Mouse (Mus musculus): ENCODE data around the gene Runx2. TPM values are rescaled to one million over a fixed set of nuclear protein-coding genes. Genes with fewer than 3 reads are reported as not detected.

The Runx2 gene
- polyA plus RNA-seq, 1 experiment from 2014 or later = 31.9 TPM

DNA sequence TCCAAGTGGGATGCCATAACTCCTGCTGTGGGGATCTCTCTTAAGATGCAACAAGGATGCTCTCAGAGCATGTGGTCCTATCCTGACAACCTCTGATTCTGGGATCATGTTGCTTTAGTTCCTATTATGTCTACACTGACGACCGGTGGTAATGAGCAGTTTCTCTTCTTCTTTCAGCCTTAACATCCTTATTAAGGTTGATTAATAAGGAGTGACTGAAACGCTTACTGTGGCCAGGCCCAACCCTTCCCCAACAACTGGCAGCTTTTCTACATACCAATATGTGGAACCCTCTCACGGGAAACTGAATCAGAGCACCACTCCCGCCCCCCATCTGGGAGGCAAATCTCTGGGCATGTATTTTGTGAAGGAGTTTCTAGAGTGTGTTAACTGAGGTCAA, 243.7 kb downstream of the Runx2 start:
- Histone ChIP-seq H3K4me2 (replicated peaks) (no peak overlapping the region), H3K9me3 (no peaks in the 10 kb centered on the region), H3K36me3 (no peaks in the 10 kb centered on the region), H3K27ac (no peak overlapping the region), H3K4me1 (peaks cover 6% of the 10 kb centered on the region; the same call in 1 of the 2 replicates), H3K27me3 (no peaks in the 10 kb centered on the region), H3K4me3 (no peak overlapping the region), H3K9ac (no peak overlapping the region)
- 86% methylated on average over 5 of the region's 5 CpGs for WGBS
- ATAC-seq (ENCODE audit: insufficient number of reproducible peaks, insufficient read depth, low FRiP score, low TSS enrichment) = no peak

DNA sequence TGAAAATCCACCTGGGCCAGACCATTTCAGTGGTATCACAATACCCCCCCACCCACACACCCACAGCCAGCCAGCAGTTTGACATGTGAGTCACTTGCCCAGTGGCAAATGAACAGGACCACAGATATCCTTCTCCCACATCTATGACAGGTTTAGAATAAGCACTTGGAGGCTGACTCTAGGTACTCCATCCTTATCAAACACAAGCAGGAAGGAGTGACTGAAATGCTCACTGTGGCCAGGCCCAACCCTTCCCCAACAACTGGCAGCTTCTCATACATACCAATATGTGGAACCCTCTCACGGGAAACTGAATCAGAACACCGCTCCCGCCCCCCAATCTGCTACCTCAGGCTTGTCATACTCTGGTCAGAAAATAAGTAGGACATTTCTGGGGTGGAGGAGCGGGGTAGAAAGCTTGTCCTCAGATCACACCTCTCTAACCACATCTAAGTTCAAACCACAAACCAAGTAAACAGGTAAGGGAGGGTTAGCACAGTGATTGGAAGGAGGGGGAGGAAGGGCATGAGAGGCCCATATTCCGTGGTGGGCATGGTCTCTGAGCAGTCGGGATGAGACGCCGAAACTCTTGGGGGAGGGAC, 245.5 kb downstream of the Runx2 start:
- 91% methylated on average over 8 of the region's 8 CpGs for WGBS
- no peak overlapping the region for H3K4me3 ChIP-seq
- no peak for ATAC-seq (ENCODE audit: insufficient number of reproducible peaks, insufficient read depth, low FRiP score, low TSS enrichment)
- H3K4me1 ChIP-seq = peaks cover 14% of the 10 kb centered on the region; the same call in 1 of the 2 replicates
- H3K9ac ChIP-seq = no peak overlapping the region
- no peaks in the 10 kb centered on the region for H3K36me3 ChIP-seq
- no peak overlapping the region for H3K27ac ChIP-seq
- H3K4me2 ChIP-seq (replicated peaks) = no peak overlapping the region
- no peaks in the 10 kb centered on the region for H3K27me3 ChIP-seq
- no peaks in the 10 kb centered on the region for H3K9me3 ChIP-seq

DNA sequence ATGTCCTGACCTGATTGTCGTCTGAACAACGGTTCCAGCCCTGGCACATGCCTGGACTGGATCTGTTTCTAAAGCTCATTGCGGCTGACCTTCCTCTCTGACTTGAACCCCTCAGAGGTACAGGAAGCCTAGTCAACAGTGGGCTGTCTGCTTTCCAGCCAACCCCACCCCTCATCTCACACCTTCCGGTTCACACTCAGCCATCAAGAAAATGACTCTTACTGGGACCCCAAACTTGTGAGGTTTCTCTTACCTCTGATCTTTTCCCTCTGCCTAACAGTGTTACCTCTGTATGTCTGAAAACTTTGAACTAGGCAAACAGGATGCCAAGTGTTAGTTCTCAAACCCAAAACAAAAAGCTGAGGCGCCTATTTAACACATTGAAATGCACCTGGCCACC, 247.6 kb downstream of the Runx2 start:
- no peak overlapping the region for H3K4me2 ChIP-seq (replicated peaks)
- no peak overlapping the region for H3K4me3 ChIP-seq
- H3K27ac ChIP-seq = no peak overlapping the region
- no peaks in the 10 kb centered on the region for H3K36me3 ChIP-seq
- peaks cover 14% of the 10 kb centered on the region; the same call in 1 of the 2 replicates for H3K4me1 ChIP-seq
- no peaks in the 10 kb centered on the region for H3K27me3 ChIP-seq
- ATAC-seq (ENCODE audit: insufficient number of reproducible peaks, insufficient read depth, low FRiP score, low TSS enrichment) = 0 out of 2 replicates have a peak, but pooled peaks have one; percentile 6
- H3K9me3 ChIP-seq = no peaks in the 10 kb centered on the region
- no peak overlapping the region for H3K9ac ChIP-seq
- WGBS = 82% methylated on average over 5 of the region's 5 CpGs

DNA sequence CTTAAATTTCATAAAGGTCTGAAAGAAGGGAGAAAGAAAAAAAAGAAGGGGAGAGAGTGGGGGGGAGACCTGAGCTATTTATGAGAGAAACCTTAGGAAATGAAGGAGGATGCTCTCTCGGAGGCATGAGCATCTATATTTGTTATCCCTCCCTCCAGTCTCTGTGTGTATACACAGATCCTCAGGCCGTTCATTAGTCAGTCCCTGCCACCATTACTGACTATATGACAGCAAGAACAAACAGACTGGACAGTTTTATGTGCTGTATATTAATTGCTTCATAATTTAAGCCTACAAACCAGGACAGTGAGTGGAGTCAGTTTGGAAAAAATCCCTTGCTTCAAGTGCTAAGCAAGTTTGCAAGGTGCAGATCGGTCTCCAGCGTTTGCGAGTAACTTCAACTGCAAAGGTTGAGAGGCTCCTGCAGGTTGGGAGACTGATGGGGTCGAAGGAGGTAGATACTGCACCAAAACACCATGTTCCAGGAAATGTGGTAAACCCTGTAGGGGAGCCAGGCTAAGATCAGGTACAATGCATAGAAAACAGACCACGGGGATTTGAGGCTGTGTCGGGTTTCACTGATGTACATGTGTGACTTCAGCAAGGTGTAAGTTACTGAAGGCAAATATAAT, 248.6 kb downstream of the Runx2 start:
- H3K27ac ChIP-seq = no peak overlapping the region
- H3K9ac ChIP-seq = no peak overlapping the region
- WGBS = 71% methylated on average over 8 of the region's 8 CpGs
- no peak overlapping the region for H3K4me3 ChIP-seq
- no peaks in the 10 kb centered on the region for H3K27me3 ChIP-seq
- no peak overlapping the region for H3K4me2 ChIP-seq (replicated peaks)
- no peaks in the 10 kb centered on the region for H3K9me3 ChIP-seq
- ATAC-seq (ENCODE audit: insufficient number of reproducible peaks, insufficient read depth, low FRiP score, low TSS enrichment) = no peak
- H3K4me1 ChIP-seq = peaks cover 14% of the 10 kb centered on the region; the same call in 1 of the 2 replicates
- no peaks in the 10 kb centered on the region for H3K36me3 ChIP-seq

DNA sequence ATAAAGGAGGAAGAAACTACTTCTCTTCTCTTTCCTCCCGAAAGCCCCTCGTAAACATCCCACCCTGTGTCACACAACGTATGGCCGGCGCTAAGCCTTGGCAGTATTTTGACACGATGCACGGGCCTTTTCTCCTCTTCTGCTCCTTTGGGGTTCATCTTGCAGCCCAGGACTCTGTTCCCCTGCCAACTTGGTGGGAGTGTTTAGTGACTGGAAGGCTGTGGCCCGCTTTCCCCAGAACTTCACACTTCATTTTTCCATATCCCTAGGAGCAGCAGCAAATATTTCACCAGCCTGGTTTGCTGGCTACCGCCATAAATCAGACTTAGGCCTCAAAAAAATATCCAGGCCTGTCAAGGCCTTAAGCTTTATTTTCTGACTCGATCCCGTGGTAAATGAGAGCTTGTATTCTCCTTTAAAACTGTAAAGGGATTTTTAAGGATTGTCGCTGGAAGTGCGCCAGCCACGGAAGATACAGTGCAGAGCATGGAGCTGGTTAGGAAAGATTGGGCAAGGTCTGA, 249.2 kb downstream of the Runx2 start:
- no peaks in the 10 kb centered on the region for H3K9me3 ChIP-seq
- no peak overlapping the region for H3K4me3 ChIP-seq
- no peaks in the 10 kb centered on the region for H3K27me3 ChIP-seq
- no peak overlapping the region for H3K4me2 ChIP-seq (replicated peaks)
- 63% methylated on average over 14 of the region's 14 CpGs for WGBS
- no peak for ATAC-seq (ENCODE audit: insufficient number of reproducible peaks, insufficient read depth, low FRiP score, low TSS enrichment)
- no peaks in the 10 kb centered on the region for H3K36me3 ChIP-seq
- peak overlapping the region; percentile 37; the same call in 1 of the 2 replicates for H3K27ac ChIP-seq
- H3K4me1 ChIP-seq = peaks cover 14% of the 10 kb centered on the region; the same call in 1 of the 2 replicates
- no peak overlapping the region for H3K9ac ChIP-seq

DNA sequence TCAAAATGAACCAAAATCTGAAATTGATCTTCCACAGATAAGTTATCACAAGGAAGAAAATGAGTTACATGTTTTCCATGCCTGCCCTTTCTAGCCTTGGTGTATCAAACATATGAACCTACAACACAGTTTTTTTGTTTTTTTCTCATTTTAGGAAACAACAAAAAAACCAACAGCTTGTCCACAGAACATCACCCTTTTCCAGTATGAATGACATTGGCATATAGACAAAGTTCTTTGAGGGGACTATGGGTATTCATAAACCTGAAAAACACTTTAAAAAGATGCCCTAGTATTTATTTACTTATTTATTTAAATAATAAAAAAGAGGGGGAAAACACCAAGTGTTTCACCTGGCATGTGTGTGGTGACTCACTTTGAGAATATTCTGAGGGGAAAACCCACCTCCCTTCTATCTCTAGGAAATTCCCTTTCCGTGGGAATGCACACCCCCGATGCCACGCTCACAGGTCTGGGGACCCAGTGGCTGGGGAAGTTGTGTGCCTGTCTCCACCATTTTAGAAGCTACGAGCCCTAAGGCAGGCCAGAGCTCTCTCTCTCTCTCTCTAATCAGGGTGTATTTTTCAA, 249.9 kb downstream of the Runx2 start:
- Histone ChIP-seq H3K27ac (peak overlapping the region; percentile 37; the same call in 1 of the 2 replicates), H3K9ac (no peak overlapping the region), H3K4me3 (no peak overlapping the region), H3K9me3 (no peaks in the 10 kb centered on the region), H3K36me3 (no peaks in the 10 kb centered on the region), H3K27me3 (no peaks in the 10 kb centered on the region), H3K4me1 (peaks cover 20% of the 10 kb centered on the region; the same call in 1 of the 2 replicates), H3K4me2 (replicated peaks) (no peak overlapping the region)
- WGBS = 62% methylated on average over 4 of the region's 4 CpGs
- no peak for ATAC-seq (ENCODE audit: insufficient number of reproducible peaks, insufficient read depth, low FRiP score, low TSS enrichment)

DNA sequence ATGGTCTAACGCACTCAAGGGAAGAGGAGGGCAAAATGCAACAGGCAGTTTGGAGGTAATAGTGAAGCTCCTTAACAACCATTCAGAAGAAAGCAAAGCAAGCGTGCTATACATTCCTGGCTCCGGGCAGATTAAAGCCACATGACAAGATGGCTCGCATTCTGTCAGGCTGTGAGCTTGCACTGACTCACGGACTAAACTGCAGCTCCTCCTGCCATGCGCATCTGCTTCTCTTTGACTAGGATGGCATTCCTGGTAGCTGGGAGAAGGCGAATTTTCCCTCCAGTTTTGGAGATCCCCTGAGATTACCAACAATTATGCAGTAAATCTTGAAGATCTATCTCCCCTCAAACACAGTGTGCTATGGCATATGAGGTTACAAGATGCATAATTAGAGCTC, 254.6 kb downstream of the Runx2 start:
- Histone ChIP-seq H3K4me3 (no peak overlapping the region), H3K4me2 (replicated peaks) (no peak overlapping the region), H3K9me3 (no peaks in the 10 kb centered on the region), H3K27ac (no peak overlapping the region), H3K27me3 (no peaks in the 10 kb centered on the region), H3K4me1 (peaks cover 16% of the 10 kb centered on the region; the same call in 1 of the 2 replicates), H3K9ac (no peak overlapping the region), H3K36me3 (no peaks in the 10 kb centered on the region)
- ATAC-seq (ENCODE audit: insufficient number of reproducible peaks, insufficient read depth, low FRiP score, low TSS enrichment) = no peak
- 28% methylated on average over 7 of the region's 7 CpGs for WGBS

DNA sequence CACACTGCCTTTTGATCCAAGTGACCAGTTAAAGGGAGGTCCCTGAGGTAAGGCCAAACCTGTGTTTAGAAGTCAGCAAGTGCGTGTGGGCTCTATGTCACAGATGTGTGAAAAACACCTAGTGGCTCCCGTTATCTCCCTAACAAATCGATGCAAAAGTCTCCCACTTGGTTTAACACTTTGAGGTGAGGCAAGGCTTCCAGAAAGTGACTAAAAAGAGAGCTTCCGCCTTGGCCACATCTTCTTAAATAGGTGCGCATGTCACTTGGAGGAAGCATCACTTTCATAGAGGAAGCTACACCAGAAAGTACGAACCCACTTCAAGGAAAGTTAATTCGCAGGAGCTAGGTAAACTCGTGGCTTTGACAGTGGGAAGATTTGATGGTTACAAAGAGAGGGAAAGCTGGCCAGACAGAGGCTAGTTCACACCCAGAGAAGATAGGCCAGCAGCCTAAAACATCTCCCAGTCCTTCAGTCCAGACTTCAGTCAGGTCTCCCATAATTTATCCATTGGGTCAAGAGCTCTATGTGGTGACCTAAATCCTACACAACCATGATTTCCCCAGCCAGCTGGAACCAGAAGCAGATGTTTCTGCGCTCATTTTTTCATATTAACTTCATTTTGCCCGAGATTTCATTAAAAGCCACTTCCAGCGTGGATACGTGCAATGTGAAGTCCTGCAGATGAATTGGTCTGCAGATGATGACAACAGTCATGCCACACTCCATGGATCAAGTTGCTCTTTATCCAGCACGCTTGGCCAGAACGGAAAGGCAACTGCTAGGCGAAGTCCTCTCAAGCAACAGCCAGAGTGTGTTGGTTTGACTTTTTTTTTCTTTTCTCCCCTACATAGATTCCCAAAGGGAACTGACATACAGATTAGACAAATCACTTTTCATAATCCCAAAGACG, 257.1 kb downstream of the Runx2 start:
- H3K36me3 ChIP-seq = no peaks in the 10 kb centered on the region
- no peaks in the 10 kb centered on the region for H3K27me3 ChIP-seq
- no peak overlapping the region for H3K9ac ChIP-seq
- peaks cover 14% of the 10 kb centered on the region; the same call in 1 of the 2 replicates for H3K4me1 ChIP-seq
- no peaks in the 10 kb centered on the region for H3K9me3 ChIP-seq
- 84% methylated on average over 16 of the region's 16 CpGs for WGBS
- no peak overlapping the region for H3K27ac ChIP-seq
- H3K4me2 ChIP-seq (replicated peaks) = no peak overlapping the region
- no peak overlapping the region for H3K4me3 ChIP-seq
- ATAC-seq (ENCODE audit: insufficient number of reproducible peaks, insufficient read depth, low FRiP score, low TSS enrichment) = no peak

DNA sequence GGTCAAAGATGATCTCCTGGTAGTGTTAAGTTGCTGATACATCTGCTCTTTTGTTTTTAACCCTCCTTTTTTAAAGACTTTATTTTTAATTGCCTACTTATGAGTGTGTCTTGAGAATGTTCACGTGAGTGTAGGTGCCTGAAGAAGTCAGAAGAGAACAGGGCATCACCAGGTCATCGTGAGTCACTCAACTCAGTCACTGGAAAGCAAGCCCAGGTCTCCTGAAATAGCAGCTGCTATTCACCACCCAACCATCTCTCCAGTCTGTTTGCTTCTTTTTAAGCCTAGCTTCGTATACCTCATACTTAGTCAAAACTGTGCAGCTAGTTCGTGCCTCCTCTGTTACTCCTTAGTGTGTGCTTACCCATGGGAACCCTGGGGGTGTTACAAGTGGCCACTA, 259.7 kb downstream of the Runx2 start:
- Histone ChIP-seq H3K4me1 (peaks cover 10% of the 10 kb centered on the region; the same call in 1 of the 2 replicates), H3K4me2 (replicated peaks) (no peak overlapping the region), H3K9ac (no peak overlapping the region), H3K27me3 (no peaks in the 10 kb centered on the region), H3K36me3 (no peaks in the 10 kb centered on the region), H3K9me3 (no peaks in the 10 kb centered on the region), H3K27ac (no peak overlapping the region), H3K4me3 (no peak overlapping the region)
- WGBS = 86% methylated on average over 4 of the region's 4 CpGs
- no peak for ATAC-seq (ENCODE audit: insufficient number of reproducible peaks, insufficient read depth, low FRiP score, low TSS enrichment)

DNA sequence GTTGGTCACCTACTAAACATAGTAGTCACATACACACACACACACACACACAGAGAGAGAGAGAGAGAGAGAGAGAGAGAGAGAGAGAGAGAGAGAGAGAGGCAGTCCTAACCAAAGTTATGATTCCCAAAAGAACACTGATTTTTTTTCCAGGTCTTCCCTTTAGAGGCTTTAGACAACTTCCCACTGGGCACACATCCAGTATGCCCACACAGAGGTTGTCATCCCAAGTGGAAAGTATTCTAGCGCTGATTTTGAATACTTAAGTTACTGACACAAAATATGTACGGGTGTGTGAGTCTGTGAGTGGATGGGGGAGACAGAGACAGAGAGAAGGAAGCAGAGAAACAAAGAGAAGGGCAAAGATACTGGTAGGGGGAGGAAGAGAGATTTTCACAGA, 265.0 kb downstream of the Runx2 start:
- no peak for ATAC-seq (ENCODE audit: insufficient number of reproducible peaks, insufficient read depth, low FRiP score, low TSS enrichment)
- no peaks in the 10 kb centered on the region for H3K27me3 ChIP-seq
- H3K36me3 ChIP-seq = no peaks in the 10 kb centered on the region
- no peak overlapping the region for H3K4me2 ChIP-seq (replicated peaks)
- no peaks in the 10 kb centered on the region for H3K9me3 ChIP-seq
- no peak overlapping the region for H3K4me3 ChIP-seq
- peaks cover 17% of the 10 kb centered on the region for H3K4me1 ChIP-seq
- no peak overlapping the region for H3K27ac ChIP-seq
- no peak overlapping the region for H3K9ac ChIP-seq
- WGBS = 71% methylated on average over 2 of the region's 2 CpGs

DNA sequence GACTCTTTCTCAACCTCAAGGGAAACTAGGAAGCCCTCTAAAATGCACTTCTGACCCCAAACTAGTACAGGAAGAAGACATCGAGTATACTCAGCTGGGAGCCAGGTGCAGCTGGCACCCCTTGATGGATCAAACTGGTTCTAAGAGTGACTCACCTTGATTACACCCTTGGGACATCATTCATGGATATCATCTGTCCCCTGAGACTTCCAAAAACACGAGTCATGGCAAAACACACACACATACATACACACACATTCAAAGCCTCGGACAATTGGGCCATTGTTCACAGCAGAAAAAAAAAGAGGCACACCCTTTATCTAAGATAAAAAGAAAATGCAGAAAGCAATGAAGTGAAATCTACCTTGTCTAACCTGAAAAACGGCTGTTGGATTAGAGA, 266.7 kb downstream of the Runx2 start:
- WGBS = 51% methylated on average over 4 of the region's 4 CpGs
- Histone ChIP-seq H3K36me3 (no peaks in the 10 kb centered on the region), H3K4me1 (peaks cover 17% of the 10 kb centered on the region), H3K4me3 (no peak overlapping the region), H3K27me3 (no peaks in the 10 kb centered on the region), H3K9me3 (no peaks in the 10 kb centered on the region), H3K27ac (no peak overlapping the region), H3K9ac (no peak overlapping the region), H3K4me2 (replicated peaks) (no peak overlapping the region)
- no peak for ATAC-seq (ENCODE audit: insufficient number of reproducible peaks, insufficient read depth, low FRiP score, low TSS enrichment)

Measured in embryonic facial prominence, embryonic 12.5 days (tissue).